Comparison of ENCODE assay signal across 7 mouse cellular contexts in genomic region chr6:146577310-146578109, GRCm38 (mm10). TPM values are rescaled to one million over a fixed set of nuclear protein-coding genes. Genes with fewer than 3 reads are reported as not detected.
DNase-seq lines count a peak whose midpoint lies in the region; ATAC-seq lines count a peak whose summit lies in the region.

Ints13 (minus strand) TSS chr6:146577835.

- peak; percentile 97 for ATAC-seq in intestine, embryonic 15.5 days

- H3K4me2 ChIP-seq in intestine, embryonic 15.5 days (replicated peaks) = peak within 1 kb of the TSS; percentile 76

- peak within 1 kb of the TSS; percentile 94 for H3K9ac ChIP-seq in intestine, embryonic 15.5 days

- DNase-seq in adrenal gland, adult 2 months = peak; percentile 98
- DNase-seq in embryo, embryonic 11.5 days (ENCODE audit: low read depth, low spot score) = peak; percentile 98
- DNase-seq in gastrocnemius, postnatal 36 days = peak; percentile 93 to 97
- DNase-seq in left cerebral cortex, postnatal 25 days (ENCODE audit: low spot score in 2 of 2) = peak; percentile 96 to 99
- peak; percentile 96 for DNase-seq in midbrain, embryonic 10.5 days (ENCODE audit: low spot score)
- DNase-seq in right cerebral cortex, postnatal 4 days = peak; percentile 97

- H3K27ac ChIP-seq in intestine, embryonic 15.5 days = peak within 1 kb of the TSS; percentile 94
- peak within 1 kb of the TSS; percentile 98 for H3K27ac ChIP-seq in midbrain, embryonic 10.5 days (replicated peaks)

- no peaks in the 10 kb centered on the region for H3K4me1 ChIP-seq in intestine, embryonic 15.5 days (replicated peaks)
- H3K4me1 ChIP-seq in midbrain, embryonic 10.5 days = peaks cover 38% of the 10 kb centered on the region

- intact Hi-C loops in gastrocnemius, postnatal 36 days (cut with DNase I) = loop anchor here (5.0 kb wide), 1 partner anchor 75 kb away; the partner anchor contains the start of gene Itpr2
- intact Hi-C loops in left cerebral cortex, postnatal 25 days (cut with DNase I) = loop anchor here (5.0 to 10.0 kb wide), 3 partner anchors 75 to 713 kb away; partner anchors contain the start of genes Bhlhe41 and Itpr2

- H3K9me3 ChIP-seq in intestine, embryonic 15.5 days = no peaks in the 10 kb centered on the region
- H3K9me3 ChIP-seq in midbrain, embryonic 10.5 days (replicated peaks) = no peaks in the 10 kb centered on the region

- WGBS in intestine, embryonic 15.5 days = under 1% methylated on average over 76 of the region's 77 CpGs
- under 1% methylated on average over 77 of the region's 77 CpGs for WGBS in midbrain, embryonic 10.5 days

- no peaks in the 10 kb centered on the region for H3K36me3 ChIP-seq in intestine, embryonic 15.5 days
- 0 out of 2 replicates have a peak, but pooled peaks cover 2% of the 10 kb centered on the region for H3K36me3 ChIP-seq in midbrain, embryonic 10.5 days

- no peaks in the 10 kb centered on the region for H3K27me3 ChIP-seq in intestine, embryonic 15.5 days (replicated peaks)
- H3K27me3 ChIP-seq in midbrain, embryonic 10.5 days (ENCODE audit: low read depth, poor library complexity, severe bottlenecking) = no peaks in the 10 kb centered on the region

- H3K4me3 ChIP-seq in intestine, embryonic 15.5 days (replicated peaks) = peak within 1 kb of the TSS; percentile 82
- peak within 1 kb of the TSS; percentile 98 for H3K4me3 ChIP-seq in midbrain, embryonic 10.5 days

RNA-seq across cellular contexts. Expression of gene Ints13, which starts in this region (rescaled TPM):
- 10 to 100 TPM; 31.3 to 34.3 TPM for total RNA-seq in adrenal gland, adult 2 months (2021)
- 8.5 and 8.9 TPM in 2 replicates for polyA plus RNA-seq in adrenal gland, adult 2 months (2012; rRNA removed)
- total RNA-seq in gastrocnemius, postnatal 36 days (2021) = 10 to 100 TPM; 11.3 to 11.8 TPM
- polyA plus RNA-seq in intestine, embryonic 15.5 days (2015; fragmentation: Nextera tagmentation; extraction: Ambion mirVana) = 55.0 and 59.7 TPM in 2 replicates
- 10 to 100 TPM; 37.4 to 38.1 TPM for total RNA-seq in left cerebral cortex, postnatal 25 days (2021)
- 86.0 and 89.6 TPM in 2 replicates for polyA plus RNA-seq in midbrain, embryonic 10.5 days (2016; fragmentation: Nextera tagmentation; extraction: Ambion mirVana)

Comparison
In these comparisons a context has a peak if more than half of its experiments do, and no peak if none do; other contexts are left out.
1. Peak in every context shown above with its lines: DNase-seq, ATAC-seq, H3K4me3 ChIP-seq and H3K27ac ChIP-seq.